Mouse (Mus musculus): ENCODE measurements around the gene Abhd4. TPM values are rescaled to one million over a fixed set of nuclear protein-coding genes. Genes with fewer than 3 reads are reported as not detected.

Abhd4 gene
- polyA plus RNA-seq, 1 experiment from 2014 or later = 61.5 TPM

DNA sequence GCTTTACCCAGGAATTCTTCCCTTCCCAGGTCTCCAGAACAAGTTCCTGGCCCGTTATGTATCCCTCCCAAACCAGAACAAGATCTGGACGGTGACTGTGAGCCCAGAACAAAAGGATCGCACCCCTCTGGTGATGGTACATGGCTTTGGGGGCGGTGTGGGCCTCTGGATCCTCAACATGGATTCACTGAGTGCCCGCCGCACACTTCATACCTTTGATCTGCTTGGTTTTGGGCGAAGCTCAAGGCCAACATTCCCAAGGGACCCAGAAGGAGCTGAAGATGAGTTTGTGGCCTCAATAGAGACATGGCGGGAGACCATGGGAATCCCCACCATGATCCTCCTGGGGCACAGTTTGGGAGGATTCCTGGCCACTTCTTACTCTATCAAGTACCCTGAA lies 8.6 kb downstream of the Abhd4 start:
- H3K27ac ChIP-seq (ENCODE audit: low read length) = no peak overlapping the region
- peaks cover 17% of the 10 kb centered on the region for H3K4me1 ChIP-seq (replicated peaks; ENCODE audit: control insufficient read depth, insufficient read depth, low read length)
- no peaks in the 10 kb centered on the region for H3K27me3 ChIP-seq (ENCODE audit: control insufficient read depth, insufficient read depth, low read depth, low read length)
- no peak for ATAC-seq (ENCODE audit: low read depth)
- no peak overlapping the region for H3K4me3 ChIP-seq (ENCODE audit: low read length)
- 85% methylated on average over 8 of the region's 8 CpGs for WGBS
- no peak overlapping the region for H3K4me2 ChIP-seq (ENCODE audit: low read depth, low read length)
- no peaks in the 10 kb centered on the region for H3K9me3 ChIP-seq (ENCODE audit: control insufficient read depth, low read length)
- H3K9ac ChIP-seq (ENCODE audit: low read length) = no peak overlapping the region
- peaks cover 6% of the 10 kb centered on the region for H3K36me3 ChIP-seq (ENCODE audit: control insufficient read depth, insufficient read depth, low read length)

DNA sequence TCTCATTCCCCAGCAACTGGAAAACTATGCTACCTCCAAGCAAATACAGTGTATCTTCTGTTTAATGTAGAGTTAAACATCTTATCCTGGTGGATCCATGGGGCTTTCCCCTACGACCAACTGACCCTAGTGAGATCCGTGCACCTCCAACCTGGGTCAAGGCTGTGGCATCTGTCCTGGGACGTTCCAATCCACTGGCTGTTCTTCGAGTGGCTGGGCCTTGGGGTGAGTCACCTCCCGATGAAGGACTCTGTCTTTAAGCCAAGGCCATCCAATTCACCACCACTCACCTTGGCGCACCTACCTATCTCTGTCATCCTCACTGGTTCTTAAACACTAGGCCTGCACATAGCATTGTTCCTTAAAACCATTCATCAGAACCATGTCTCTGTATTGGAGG lies 9.1 kb downstream of the Abhd4 start:
- Histone ChIP-seq H3K4me2 (ENCODE audit: low read depth, low read length) (no peak overlapping the region), H3K9me3 (ENCODE audit: control insufficient read depth, low read length) (no peaks in the 10 kb centered on the region), H3K27ac (ENCODE audit: low read length) (no peak overlapping the region), H3K4me3 (ENCODE audit: low read length) (no peak overlapping the region), H3K9ac (ENCODE audit: low read length) (no peak overlapping the region), H3K4me1 (replicated peaks; ENCODE audit: control insufficient read depth, insufficient read depth, low read length) (peaks cover 16% of the 10 kb centered on the region), H3K36me3 (ENCODE audit: control insufficient read depth, insufficient read depth, low read length) (peaks cover 6% of the 10 kb centered on the region), H3K27me3 (ENCODE audit: control insufficient read depth, insufficient read depth, low read depth, low read length) (no peaks in the 10 kb centered on the region)
- 93% methylated on average over 6 of the region's 6 CpGs for WGBS
- ATAC-seq (ENCODE audit: low read depth) = no peak

DNA sequence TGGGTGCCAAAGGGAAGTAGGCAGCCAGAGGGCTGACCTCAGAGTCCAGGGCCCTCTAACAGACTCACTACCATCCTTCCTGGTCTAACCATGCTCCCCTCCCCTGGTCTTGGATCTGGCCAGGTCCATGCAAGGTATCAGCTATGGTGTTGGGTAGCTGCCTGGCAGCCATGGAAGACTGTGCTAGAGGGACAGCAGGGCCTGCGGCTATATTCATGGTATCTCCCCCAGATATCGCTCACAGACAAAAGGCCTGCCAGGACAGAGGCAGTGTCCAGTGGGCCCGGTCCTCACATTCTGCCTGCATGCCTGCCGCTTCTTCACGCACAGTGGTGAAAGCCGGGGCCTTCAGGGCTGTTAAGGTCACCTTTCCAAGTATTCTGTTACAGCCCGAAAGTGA lies 10.2 kb downstream of the Abhd4 start:
- H3K27me3 ChIP-seq (ENCODE audit: control insufficient read depth, insufficient read depth, low read depth, low read length) = no peaks in the 10 kb centered on the region
- H3K9ac ChIP-seq (ENCODE audit: low read length) = no peak overlapping the region
- no peaks in the 10 kb centered on the region for H3K9me3 ChIP-seq (ENCODE audit: control insufficient read depth, low read length)
- no peak overlapping the region for H3K4me3 ChIP-seq (ENCODE audit: low read length)
- no peak overlapping the region for H3K27ac ChIP-seq (ENCODE audit: low read length)
- WGBS = 86% methylated on average over 7 of the region's 7 CpGs
- H3K36me3 ChIP-seq (ENCODE audit: control insufficient read depth, insufficient read depth, low read length) = peaks cover 6% of the 10 kb centered on the region
- H3K4me2 ChIP-seq (ENCODE audit: low read depth, low read length) = no peak overlapping the region
- ATAC-seq (ENCODE audit: low read depth) = no peak
- peaks cover 8% of the 10 kb centered on the region for H3K4me1 ChIP-seq (replicated peaks; ENCODE audit: control insufficient read depth, insufficient read depth, low read length)

DNA sequence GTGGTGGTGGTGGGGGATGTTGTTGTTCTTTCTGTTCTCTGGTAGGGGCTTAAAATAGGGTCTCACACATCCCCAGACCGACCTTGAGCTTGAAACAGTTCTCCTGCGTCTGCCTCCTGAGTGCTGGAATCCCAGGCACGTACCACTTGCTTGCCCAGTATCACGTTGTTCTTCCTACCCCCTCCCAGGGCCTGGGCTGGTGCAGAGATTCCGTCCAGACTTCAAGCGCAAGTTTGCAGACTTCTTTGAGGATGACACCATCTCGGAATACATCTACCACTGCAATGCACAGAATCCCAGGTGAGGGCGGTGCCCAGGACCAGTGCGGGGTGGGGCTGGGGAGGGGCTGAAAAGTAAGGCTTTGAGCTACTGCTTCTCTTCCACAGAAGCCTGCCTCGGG lies 11.1 kb downstream of the Abhd4 start:
- H3K4me1 ChIP-seq (replicated peaks; ENCODE audit: control insufficient read depth, insufficient read depth, low read length) = peaks cover 2% of the 10 kb centered on the region
- H3K27ac ChIP-seq (ENCODE audit: low read length) = no peak overlapping the region
- WGBS = 58% methylated on average over 10 of the region's 10 CpGs
- H3K9me3 ChIP-seq (ENCODE audit: control insufficient read depth, low read length) = no peaks in the 10 kb centered on the region
- no peak overlapping the region for H3K4me2 ChIP-seq (ENCODE audit: low read depth, low read length)
- H3K4me3 ChIP-seq (ENCODE audit: low read length) = no peak overlapping the region
- peaks cover 6% of the 10 kb centered on the region for H3K36me3 ChIP-seq (ENCODE audit: control insufficient read depth, insufficient read depth, low read length)
- no peaks in the 10 kb centered on the region for H3K27me3 ChIP-seq (ENCODE audit: control insufficient read depth, insufficient read depth, low read depth, low read length)
- ATAC-seq (ENCODE audit: low read depth) = no peak
- no peak overlapping the region for H3K9ac ChIP-seq (ENCODE audit: low read length)

DNA sequence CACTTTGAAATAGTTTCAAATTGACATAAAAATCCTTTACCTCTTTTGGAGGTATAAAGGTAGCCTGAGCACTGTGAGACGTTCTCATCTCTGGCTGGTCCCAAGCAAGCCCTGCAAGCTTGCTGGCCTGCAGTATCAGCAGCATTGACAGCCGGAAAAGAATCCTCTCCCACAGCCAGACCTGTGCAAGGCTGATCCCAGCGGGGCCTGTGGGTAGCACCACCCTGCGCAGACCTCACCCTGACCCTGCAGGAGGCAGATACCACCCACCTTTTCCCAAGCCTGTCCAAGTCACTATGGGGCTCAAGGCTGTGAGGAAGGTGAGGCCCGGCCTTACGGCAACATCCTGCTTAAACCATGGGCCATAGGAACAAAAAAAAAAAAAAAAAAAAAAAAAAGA lies 12.0 kb downstream of the Abhd4 start:
- Histone ChIP-seq H3K4me1 (replicated peaks; ENCODE audit: control insufficient read depth, insufficient read depth, low read length) (no peaks in the 10 kb centered on the region), H3K27ac (ENCODE audit: low read length) (no peak overlapping the region), H3K36me3 (ENCODE audit: control insufficient read depth, insufficient read depth, low read length) (peaks cover 6% of the 10 kb centered on the region), H3K4me3 (ENCODE audit: low read length) (no peak overlapping the region), H3K9me3 (ENCODE audit: control insufficient read depth, low read length) (no peaks in the 10 kb centered on the region), H3K4me2 (ENCODE audit: low read depth, low read length) (no peak overlapping the region), H3K27me3 (ENCODE audit: control insufficient read depth, insufficient read depth, low read depth, low read length) (no peaks in the 10 kb centered on the region), H3K9ac (ENCODE audit: low read length) (no peak overlapping the region)
- WGBS = 82% methylated on average over 6 of the region's 6 CpGs
- no peak for ATAC-seq (ENCODE audit: low read depth)

DNA sequence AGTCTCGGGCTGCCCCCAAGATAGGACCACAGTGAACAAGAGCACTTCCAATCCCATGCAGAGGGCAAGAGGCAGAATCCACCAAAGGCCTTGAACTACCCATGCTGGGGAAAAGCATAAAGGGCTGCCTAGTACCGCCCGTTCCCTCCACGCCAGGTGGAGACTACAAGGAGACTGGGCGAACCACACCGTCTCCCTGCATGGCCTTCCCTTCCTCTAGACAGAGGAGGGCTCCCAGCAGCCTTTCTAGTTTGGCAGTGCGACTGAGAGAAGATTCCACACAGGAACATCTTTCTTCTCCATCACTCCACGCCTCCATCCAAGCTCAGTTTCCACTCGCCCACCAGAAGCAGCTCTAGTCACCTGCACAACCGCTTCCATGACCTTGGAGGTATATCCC lies 14.0 kb downstream of the Abhd4 start:
- Histone ChIP-seq H3K9ac (ENCODE audit: low read length) (no peak overlapping the region), H3K27ac (ENCODE audit: low read length) (no peak overlapping the region), H3K9me3 (ENCODE audit: control insufficient read depth, low read length) (no peaks in the 10 kb centered on the region), H3K4me2 (ENCODE audit: low read depth, low read length) (no peak overlapping the region), H3K4me1 (replicated peaks; ENCODE audit: control insufficient read depth, insufficient read depth, low read length) (no peaks in the 10 kb centered on the region), H3K36me3 (ENCODE audit: control insufficient read depth, insufficient read depth, low read length) (peaks cover 6% of the 10 kb centered on the region), H3K4me3 (ENCODE audit: low read length) (no peak overlapping the region), H3K27me3 (ENCODE audit: control insufficient read depth, insufficient read depth, low read depth, low read length) (no peaks in the 10 kb centered on the region)
- no peak for ATAC-seq (ENCODE audit: low read depth)
- 91% methylated on average over 10 of the region's 10 CpGs for WGBS

DNA sequence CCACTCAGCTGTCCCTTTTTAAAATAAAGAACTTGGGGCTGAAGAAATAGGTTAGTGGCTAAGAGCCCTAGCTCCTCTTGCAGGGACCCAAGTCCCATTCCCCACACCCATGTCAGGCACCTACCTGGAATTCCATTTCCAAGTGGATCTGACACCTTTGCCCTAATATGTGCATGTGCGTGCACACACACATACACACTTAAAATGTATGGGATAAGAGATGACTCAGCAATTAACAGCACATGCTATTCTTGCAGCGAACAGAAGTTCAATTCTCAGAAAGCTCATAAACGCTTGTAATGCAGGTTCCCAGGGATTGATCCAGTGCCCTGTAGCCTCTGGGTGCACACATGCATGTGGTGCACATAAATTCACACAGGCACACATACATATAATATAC lies 15.6 kb downstream of the Abhd4 start:
- H3K27ac ChIP-seq (ENCODE audit: low read length) = no peak overlapping the region
- no peaks in the 10 kb centered on the region for H3K27me3 ChIP-seq (ENCODE audit: control insufficient read depth, insufficient read depth, low read depth, low read length)
- WGBS = 84% methylated on average over 3 of the region's 3 CpGs
- H3K36me3 ChIP-seq (ENCODE audit: control insufficient read depth, insufficient read depth, low read length) = no peaks in the 10 kb centered on the region
- H3K4me2 ChIP-seq (ENCODE audit: low read depth, low read length) = no peak overlapping the region
- no peak overlapping the region for H3K4me3 ChIP-seq (ENCODE audit: low read length)
- H3K9ac ChIP-seq (ENCODE audit: low read length) = no peak overlapping the region
- ATAC-seq (ENCODE audit: low read depth) = no peak
- H3K4me1 ChIP-seq (replicated peaks; ENCODE audit: control insufficient read depth, insufficient read depth, low read length) = no peaks in the 10 kb centered on the region
- no peaks in the 10 kb centered on the region for H3K9me3 ChIP-seq (ENCODE audit: control insufficient read depth, low read length)

DNA sequence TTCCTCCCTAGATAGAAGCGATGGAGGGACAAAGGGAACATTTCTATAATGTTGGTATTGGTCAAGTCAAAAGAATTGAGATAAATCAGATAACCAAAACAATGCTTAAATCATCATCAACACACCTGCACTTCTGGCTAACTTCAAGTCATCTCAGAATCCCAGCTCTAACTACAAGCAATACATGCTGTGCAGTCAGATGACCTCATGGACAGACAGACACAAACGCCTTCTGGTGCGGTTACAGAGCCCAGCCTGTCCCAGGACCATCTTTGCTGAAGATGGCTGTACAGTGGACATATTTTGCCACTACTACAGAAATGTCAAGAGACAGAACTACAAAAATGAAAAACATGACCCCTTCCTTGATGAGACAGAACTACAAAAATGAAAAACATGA lies 16.4 kb downstream of the Abhd4 start:
- no peak overlapping the region for H3K4me2 ChIP-seq (ENCODE audit: low read depth, low read length)
- H3K9ac ChIP-seq (ENCODE audit: low read length) = no peak overlapping the region
- no peak overlapping the region for H3K4me3 ChIP-seq (ENCODE audit: low read length)
- H3K36me3 ChIP-seq (ENCODE audit: control insufficient read depth, insufficient read depth, low read length) = no peaks in the 10 kb centered on the region
- H3K27ac ChIP-seq (ENCODE audit: low read length) = no peak overlapping the region
- no peaks in the 10 kb centered on the region for H3K4me1 ChIP-seq (replicated peaks; ENCODE audit: control insufficient read depth, insufficient read depth, low read length)
- no peaks in the 10 kb centered on the region for H3K27me3 ChIP-seq (ENCODE audit: control insufficient read depth, insufficient read depth, low read depth, low read length)
- ATAC-seq (ENCODE audit: low read depth) = no peak
- H3K9me3 ChIP-seq (ENCODE audit: control insufficient read depth, low read length) = no peaks in the 10 kb centered on the region
- WGBS = 83% methylated on average over 3 of the region's 3 CpGs

DNA sequence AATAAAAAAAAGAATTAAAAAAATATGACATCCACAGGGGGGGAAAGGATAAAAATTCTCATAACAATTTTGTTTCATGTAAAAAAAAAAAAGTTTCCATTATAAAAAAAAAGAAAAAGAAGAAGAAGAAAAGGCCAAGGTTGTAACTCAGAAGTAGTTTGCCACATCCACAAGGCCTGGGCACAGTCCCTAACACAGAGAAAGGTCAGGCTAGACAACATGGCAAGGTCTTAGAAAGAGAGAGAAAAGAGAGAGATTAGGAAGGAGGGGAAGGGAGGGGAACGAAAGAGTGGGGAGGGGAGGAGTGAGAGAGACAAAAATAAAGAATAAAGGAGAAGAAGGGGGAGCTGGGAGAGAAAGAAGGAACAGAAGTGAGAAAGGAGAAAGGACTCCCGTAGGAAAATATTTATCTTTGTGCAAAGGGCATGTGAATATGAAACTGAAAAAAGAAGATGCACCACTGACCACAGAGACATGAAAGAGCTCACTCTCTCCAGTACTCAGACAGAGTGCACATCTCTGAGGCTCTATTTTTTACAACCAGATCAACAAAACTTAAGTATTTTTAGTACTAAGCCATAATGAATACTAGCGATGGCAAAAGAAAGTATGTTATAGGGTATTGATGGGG lies 18.1 kb downstream of the Abhd4 start:
- Histone ChIP-seq H3K4me1 (replicated peaks; ENCODE audit: control insufficient read depth, insufficient read depth, low read length) (no peaks in the 10 kb centered on the region), H3K36me3 (ENCODE audit: control insufficient read depth, insufficient read depth, low read length) (no peaks in the 10 kb centered on the region), H3K9me3 (ENCODE audit: control insufficient read depth, low read length) (no peaks in the 10 kb centered on the region)

DNA sequence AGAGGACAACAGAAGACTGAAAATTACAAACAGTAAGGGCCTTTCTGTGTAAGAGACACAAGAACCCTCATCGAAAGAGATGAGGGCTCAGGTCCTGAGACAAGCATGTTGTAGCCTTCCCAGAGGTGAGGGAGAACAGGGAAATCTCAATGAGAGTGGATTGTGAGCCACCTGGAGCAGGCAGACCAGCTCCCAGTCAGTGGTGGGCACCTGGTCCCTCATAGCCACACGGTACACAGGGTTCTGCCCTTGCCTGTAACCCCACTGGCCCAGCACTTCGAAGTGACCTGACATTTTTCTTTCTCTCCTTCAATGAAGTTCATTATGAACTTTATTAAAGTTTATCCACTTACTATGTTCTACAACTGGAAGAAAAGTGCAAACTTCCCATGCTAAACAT lies 18.7 kb downstream of the Abhd4 start:
- H3K27ac ChIP-seq (ENCODE audit: low read length) = no peak overlapping the region
- 81% methylated on average over 3 of the region's 3 CpGs for WGBS
- H3K4me1 ChIP-seq (replicated peaks; ENCODE audit: control insufficient read depth, insufficient read depth, low read length) = no peaks in the 10 kb centered on the region
- H3K27me3 ChIP-seq (ENCODE audit: control insufficient read depth, insufficient read depth, low read depth, low read length) = no peaks in the 10 kb centered on the region
- no peak for ATAC-seq (ENCODE audit: low read depth)
- no peak overlapping the region for H3K4me3 ChIP-seq (ENCODE audit: low read length)
- H3K9me3 ChIP-seq (ENCODE audit: control insufficient read depth, low read length) = no peaks in the 10 kb centered on the region
- H3K9ac ChIP-seq (ENCODE audit: low read length) = no peak overlapping the region
- H3K36me3 ChIP-seq (ENCODE audit: control insufficient read depth, insufficient read depth, low read length) = no peaks in the 10 kb centered on the region
- no peak overlapping the region for H3K4me2 ChIP-seq (ENCODE audit: low read depth, low read length)

More for the DNA sequence above, 18.1 kb downstream of the Abhd4 start:
- no peak for ATAC-seq (ENCODE audit: low read depth)
- no peak overlapping the region for H3K27ac ChIP-seq (ENCODE audit: low read length)
- no peaks in the 10 kb centered on the region for H3K27me3 ChIP-seq (ENCODE audit: control insufficient read depth, insufficient read depth, low read depth, low read length)
- H3K9ac ChIP-seq (ENCODE audit: low read length) = no peak overlapping the region
- WGBS = 65% methylated on average over 3 of the region's 3 CpGs
- H3K4me2 ChIP-seq (ENCODE audit: low read depth, low read length) = no peak overlapping the region
- no peak overlapping the region for H3K4me3 ChIP-seq (ENCODE audit: low read length)

All from lung, embryonic 16.5 days (tissue).